Mouse (Mus musculus) kidney, adult 2 months (tissue): ENCODE measurements around the gene Tekt4.

Source experiments
- CTCF ChIP-seq: fragments of 200-500 bp; conservative IDR thresholded peaks from 2 replicates; pipeline ENCODE4 v1.5.1; 2011; ENCODE audit warnings: low read depth, mild to moderate bottlenecking, control low read depth, low read length, moderate library complexity, mixed read lengths; ENCODE audit not compliant: insufficient read depth, insufficient read length
- POLR2A ChIP-seq: fragments of 200-500 bp; IDR thresholded peaks from one replicate; pipeline ENCODE4 v1.6.1; 2011; ENCODE audit warnings: low read depth, low read length, control low read depth

DNA sequence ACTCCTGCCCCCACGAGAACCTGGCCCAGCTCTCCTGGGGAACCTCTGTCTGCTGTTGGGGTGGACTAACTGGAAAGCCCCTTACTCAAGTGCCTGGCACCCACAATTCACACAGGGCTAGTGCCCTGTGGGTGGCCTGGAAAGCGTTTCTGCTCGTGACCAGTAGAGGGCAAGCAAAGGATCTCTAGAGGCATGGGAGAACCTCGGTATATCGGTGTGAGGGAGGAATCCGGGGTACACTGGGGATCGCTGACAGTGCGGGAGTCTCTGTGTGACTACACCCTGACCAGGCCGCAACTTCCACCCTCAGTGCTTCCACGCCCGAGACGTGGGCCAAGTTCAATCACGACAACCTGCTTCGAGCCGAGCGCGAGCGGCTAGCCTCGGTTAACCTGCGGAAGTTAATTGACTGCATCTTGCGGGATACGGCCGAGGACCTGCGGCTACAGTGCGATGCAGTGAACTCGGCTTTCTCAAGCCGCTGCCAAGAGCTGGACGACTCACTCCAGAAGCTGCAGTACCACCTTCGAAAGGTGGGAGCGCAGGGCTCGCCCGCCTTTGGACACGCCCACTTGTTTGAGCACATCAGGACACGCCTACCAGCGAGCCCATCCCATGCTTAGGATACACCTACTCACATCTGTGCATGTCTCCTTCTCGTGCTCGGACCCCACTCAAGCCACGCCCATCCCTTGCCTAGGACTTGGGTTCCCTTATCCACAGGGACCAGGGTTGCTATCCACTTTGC, 20.1 kb downstream of the Tekt4 start:
- TF ChIP-seq POLR2A, result no peak
- peak; percentile 68 for TF ChIP-seq CTCF
